Mouse (Mus musculus) neutrophil, adult 5-6 weeks (primary cell): ENCODE data around the gene Sebox. TPM values are rescaled to one million over a fixed set of nuclear protein-coding genes. Genes with fewer than 3 reads are reported as not detected.

ENCODE experiments used
- ATAC-seq: fragments of 151-379, 151-347 bp; 2 replicates; pipeline ENCODE4 v1.8.0; 2017; ENCODE audit warnings: mild to moderate bottlenecking, moderate TSS enrichment; ENCODE audit not compliant: insufficient number of reproducible peaks, poor library complexity, low FRiP score, severe bottlenecking; ENCODE audit errors: extremely low read depth
- total RNA-seq: library from RNA; stranded (forward); fragments of 200-1000 nt; gene quantifications from 2 replicates; pipeline ENCODE4 v1.2.3, GENCODE M21; 2017

Gene Sebox
- not detected in 2 replicates for total RNA-seq

- ATAC-seq: no peak
These were observed at the start of gene Sebox for GRCm38 (mm10) chr11:78502909-78503650. Gene Sebox (plus strand): TSS chr11:78503447.

GRCm38 (mm10) chr11:78453675-78454074 is 49.6 kb upstream of the Sebox start:
- no peak for ATAC-seq

GRCm38 (mm10) chr11:78454276-78454675 is 49.0 kb upstream of the Sebox start:
- no peak for ATAC-seq

- 0 out of 2 replicates have a peak, but pooled peaks have one; percentile 34 for ATAC-seq
These were observed 47.9 kb upstream of the Sebox start for GRCm38 (mm10) chr11:78455308-78455707.

- ATAC-seq: no peak
These were observed 44.5 kb upstream of the Sebox start for GRCm38 (mm10) chr11:78458740-78459139.

GRCm38 (mm10) chr11:78461894-78462293 is 41.4 kb upstream of the Sebox start:
- ATAC-seq: no peak

GRCm38 (mm10) chr11:78462669-78463068 is 40.6 kb upstream of the Sebox start:
- no peak for ATAC-seq

GRCm38 (mm10) chr11:78463286-78464036 is 39.8 kb upstream of the Sebox start:
- ATAC-seq: no peak

- ATAC-seq: no peak
These were observed 38.1 kb upstream of the Sebox start for GRCm38 (mm10) chr11:78465116-78465515.

GRCm38 (mm10) chr11:78465568-78466180 is 37.6 kb upstream of the Sebox start, which contains the start of gene Slc46a1:
Gene Slc46a1 (plus strand): TSS chr11:78465697.
- ATAC-seq: peak; percentile 36

- ATAC-seq: no peak
These were observed 36.9 kb upstream of the Sebox start for GRCm38 (mm10) chr11:78466242-78466912.

GRCm38 (mm10) chr11:78467515-78467914 is 35.7 kb upstream of the Sebox start:
- no peak for ATAC-seq

- no peak for ATAC-seq
These were observed 35.3 kb upstream of the Sebox start for GRCm38 (mm10) chr11:78467932-78468331.

- ATAC-seq: no peak
These were observed 31.7 kb upstream of the Sebox start for GRCm38 (mm10) chr11:78471326-78472103.

- ATAC-seq: no peak
These were observed 28.0 kb upstream of the Sebox start for GRCm38 (mm10) chr11:78475289-78475688.

- no peak for ATAC-seq
These were observed 19.6 kb upstream of the Sebox start for GRCm38 (mm10) chr11:78483639-78484038.

- ATAC-seq: 0 out of 2 replicates have a peak, but pooled peaks have one; percentile 46
These were observed 15.1 kb upstream of the Sebox start for GRCm38 (mm10) chr11:78488168-78488567.

- ATAC-seq: no peak
These were observed 12.4 kb upstream of the Sebox start for GRCm38 (mm10) chr11:78490781-78491241.
